Mouse (Mus musculus) right cerebral cortex, adult 2 months (tissue): ENCODE measurements around the gene Jph2.

ENCODE experiments used
- DNase-seq, 2 experiments: peaks; one replicate each; pipeline ENCODE4 v3.0.0; 2021 to 2022; ENCODE audit warnings: low spot score in 2 of 2

Jph2 gene

GRCm38 (mm10) chr2:163397905-163398304 lies at the start of gene Jph2:
Jph2 (minus strand) TSS chr2:163397993.
- no peak for DNase-seq

GRCm38 (mm10) chr2:163447375-163447774 lies 49.6 kb upstream of the Jph2 start:
- no peak for DNase-seq

DNA sequence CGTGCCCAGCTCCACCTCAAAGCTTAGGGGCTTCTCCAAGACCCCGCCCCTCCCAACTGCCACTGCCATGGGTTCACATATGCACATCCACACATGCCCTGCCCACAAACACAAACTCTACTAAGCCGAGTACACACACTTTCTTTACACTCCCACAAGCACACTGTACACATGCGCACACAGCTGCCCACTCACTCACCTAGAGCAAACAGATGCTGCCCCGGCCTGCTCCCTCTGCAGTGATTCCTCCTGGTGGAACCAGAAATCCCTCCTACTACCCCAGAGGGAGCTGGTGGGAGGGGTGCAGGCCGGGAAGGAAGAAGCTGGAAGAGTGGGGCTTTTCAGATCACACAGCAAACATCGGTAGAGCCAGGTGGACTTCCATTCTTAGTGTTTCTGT lies 46.2 kb upstream of the Jph2 start:
- DNase-seq, result peak in 1 of 2 experiments; percentile 44

DNA sequence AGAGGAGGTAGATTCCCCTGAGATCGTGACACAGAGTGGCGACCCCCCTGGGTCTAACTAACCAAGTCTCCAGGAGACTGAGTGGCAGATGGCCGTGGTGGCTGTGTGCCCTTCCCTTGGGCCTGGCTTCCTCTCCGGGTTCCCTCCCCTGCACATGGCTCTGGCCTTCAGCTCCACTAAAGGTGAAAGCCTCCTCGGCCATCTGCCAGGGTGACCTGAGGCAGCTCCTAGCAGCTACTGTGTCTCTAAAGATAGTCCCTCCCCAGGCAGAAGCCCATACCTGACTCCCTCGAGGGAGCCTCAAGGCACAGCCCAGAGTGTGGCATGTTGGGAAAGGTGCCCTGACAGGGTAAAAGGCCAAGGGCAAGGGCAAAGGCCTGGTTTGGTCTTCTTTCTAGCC lies 45.8 kb upstream of the Jph2 start:
- no peak for DNase-seq

GRCm38 (mm10) chr2:163439488-163439887 lies 41.7 kb upstream of the Jph2 start:
- no peak for DNase-seq

- peak in 1 of 2 experiments; percentile 47 for DNase-seq
Observed at GRCm38 (mm10) chr2:163438619-163439451, 41.0 kb upstream of the Jph2 start.

GRCm38 (mm10) chr2:163438246-163438618 lies 40.4 kb upstream of the Jph2 start, which contains the start of gene Gdap1l1:
Gdap1l1 (plus strand) TSS chr2:163438476.
- peak; percentile 80 to 81 for DNase-seq

DNA sequence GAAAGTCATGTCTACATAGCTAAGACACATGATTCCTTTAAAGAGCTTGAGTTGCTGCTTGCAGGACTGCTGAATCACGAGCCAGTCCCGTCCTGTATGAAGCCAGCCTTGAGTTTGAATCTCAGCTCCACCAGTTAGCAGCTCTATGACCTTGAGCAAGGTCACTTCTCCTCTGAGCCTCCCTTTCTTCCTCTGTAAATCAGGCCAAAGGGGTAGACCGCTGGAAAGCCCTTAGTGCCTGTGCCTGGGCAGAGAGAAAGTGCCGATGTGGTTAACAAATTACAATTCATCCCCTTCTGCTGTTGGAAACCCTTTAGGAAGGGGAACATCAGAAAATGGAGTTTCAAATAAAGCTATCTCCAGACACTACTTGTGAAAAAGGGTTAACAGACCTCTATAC lies 40.0 kb upstream of the Jph2 start:
- no peak for DNase-seq

GRCm38 (mm10) chr2:163433971-163434370 lies 36.2 kb upstream of the Jph2 start:
- DNase-seq, result no peak

DNA sequence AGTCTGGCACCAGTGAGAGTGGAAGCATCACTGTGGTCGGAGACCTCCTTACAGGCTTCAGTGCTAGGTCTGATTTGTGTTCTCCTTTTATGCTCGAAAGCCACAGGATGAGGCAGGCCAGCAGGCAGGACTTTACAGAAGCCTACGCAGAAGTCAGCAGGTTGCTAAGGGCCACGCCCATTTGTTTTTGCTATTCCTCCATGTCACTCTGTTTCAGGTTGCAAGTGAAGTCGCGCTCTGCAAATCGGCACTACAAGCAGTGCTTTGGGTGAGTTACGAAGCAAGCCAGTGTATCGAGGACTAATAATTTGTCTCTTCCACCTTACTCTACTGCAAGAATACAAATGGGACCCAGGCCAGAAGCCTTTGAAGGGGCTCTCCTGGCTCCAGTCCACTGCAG lies 33.5 kb upstream of the Jph2 start:
- DNase-seq, result no peak

GRCm38 (mm10) chr2:163428346-163429011 lies 30.7 kb upstream of the Jph2 start:
- DNase-seq, result no peak

DNA sequence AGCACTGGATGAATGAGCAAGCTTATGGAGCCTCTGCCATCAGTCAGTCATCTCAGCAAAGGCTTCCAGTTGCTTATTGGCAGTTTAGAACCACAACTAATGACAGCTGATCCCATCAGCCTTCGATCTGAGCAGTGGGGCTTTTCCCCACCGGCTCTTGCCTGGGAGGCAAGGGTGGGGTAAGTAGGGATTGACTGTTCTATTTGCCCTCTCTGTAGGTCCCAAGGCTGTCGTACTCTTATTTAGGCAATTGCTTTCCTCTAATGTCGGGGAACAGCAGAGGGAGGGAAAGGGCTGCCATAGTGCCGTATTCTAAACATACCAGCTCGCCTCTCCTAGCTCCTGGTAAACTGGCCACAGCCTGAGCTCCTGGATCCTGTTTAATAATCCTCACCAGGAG lies 26.8 kb upstream of the Jph2 start, which contains the start of gene Oser1:
Gene Oser1, minus strand, starts transcription at position 101 of the 400 bp plus-strand sequence.
- DNase-seq, result no peak

GRCm38 (mm10) chr2:163422895-163423660 lies 25.3 kb upstream of the Jph2 start:
- DNase-seq, result no peak

- no peak for DNase-seq
Observed at GRCm38 (mm10) chr2:163420366-163420886, 22.6 kb upstream of the Jph2 start.

DNA sequence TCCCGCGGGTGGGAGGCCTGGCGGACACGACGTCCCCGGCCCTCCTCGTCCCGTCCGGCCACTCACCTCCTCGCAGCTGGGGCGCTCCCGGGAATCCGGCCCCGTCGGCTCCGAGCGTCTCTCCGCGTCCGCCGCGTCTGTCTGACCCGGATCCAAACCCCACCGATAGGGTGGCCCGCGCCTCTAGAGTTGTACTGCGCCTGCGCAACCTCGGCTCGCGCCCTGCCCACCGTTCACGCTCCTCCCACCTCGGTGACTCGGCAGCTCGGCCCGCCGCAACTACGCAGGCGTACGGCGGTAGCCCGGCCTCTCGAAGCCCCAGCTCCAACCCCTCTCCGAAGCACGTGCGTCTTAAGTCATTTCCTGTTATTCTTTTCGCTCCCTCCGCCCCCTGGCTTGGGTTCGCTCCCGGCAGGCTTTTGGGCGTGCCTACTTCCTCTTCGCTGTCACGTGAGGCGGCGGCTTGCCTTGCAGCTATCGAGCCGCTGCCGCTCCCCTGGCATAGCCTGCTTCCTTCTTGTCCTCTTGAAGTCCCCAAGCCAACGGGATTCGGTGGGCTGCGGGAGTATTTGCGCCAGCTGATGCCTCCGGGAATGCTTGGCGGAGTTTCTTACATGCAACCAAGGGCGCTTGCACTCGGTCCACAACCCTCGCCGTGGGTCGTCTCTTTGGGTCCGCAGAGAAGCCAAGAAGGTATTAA lies 21.7 kb upstream of the Jph2 start:
- peak; percentile 98 to 99 for DNase-seq

DNA sequence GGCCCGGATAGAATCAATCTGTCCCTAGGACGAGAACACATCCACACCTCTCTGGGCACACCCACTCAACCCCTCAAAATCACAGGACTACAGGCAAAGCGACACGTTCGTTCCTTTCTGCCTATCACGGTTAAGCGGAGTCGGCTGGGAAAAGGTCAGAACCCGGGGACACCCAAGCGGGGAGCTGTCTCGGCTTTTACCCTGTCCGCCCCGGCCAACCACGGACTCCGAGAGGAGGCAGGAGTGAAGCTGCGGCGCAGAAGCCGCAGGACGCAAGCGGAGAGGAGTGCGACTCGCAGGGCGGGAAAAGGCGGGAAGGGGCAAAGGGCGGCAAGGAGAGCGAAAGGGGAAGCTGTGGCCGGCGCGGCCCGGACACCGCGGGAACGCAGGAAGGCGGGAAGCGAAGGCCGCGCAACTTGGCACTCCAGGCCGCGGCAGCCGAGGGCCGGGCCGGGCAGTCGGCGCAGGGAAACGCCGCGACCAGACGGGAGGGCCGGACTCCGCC lies 21.1 kb upstream of the Jph2 start:
- peak in 1 of 2 experiments; percentile 27 for DNase-seq

- no peak for DNase-seq
Observed at GRCm38 (mm10) chr2:163417830-163418229, 20.0 kb upstream of the Jph2 start.

GRCm38 (mm10) chr2:163417026-163417425 lies 19.2 kb upstream of the Jph2 start:
- no peak for DNase-seq

DNA sequence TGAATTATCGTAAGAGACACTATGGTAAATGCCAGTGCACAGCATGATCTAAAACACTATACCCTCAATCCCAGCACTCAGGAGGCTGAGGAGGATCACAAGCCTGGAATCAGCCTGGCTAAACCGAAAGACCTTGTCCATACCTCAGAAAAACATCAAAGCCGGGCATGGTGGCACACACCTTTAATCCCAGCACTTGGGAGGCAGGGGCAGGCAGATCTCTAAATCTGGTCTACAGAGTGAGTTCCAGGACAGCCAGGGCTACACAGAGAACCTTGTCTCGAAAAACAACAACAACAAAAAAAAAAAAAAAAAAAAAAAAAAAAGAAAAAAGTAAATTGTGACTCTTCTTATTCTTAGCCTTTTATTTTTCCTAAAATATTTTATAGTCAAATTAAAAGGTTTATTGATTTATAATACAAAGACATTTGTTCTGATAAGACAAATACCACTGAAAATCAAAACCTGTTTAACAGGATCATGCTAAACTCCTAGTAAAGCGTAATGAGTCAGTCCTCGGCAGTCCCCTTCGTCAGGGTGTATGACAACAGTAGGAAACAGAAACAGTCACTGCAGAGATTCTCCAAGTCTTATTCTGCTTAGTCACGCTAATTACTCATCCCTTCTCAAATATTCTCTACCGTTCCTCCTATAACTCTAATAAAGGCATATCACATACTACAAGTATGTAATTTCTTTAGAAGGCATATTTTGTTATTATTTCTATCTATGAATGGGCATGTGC lies 15.2 kb upstream of the Jph2 start:
- no peak for DNase-seq

- DNase-seq, result no peak
Observed at GRCm38 (mm10) chr2:163412419-163412818, 14.6 kb upstream of the Jph2 start.
